Mouse (Mus musculus): ENCODE results near the gene Ppih.

Gene Ppih

GRCm38 (mm10) chr4:119320131-119320830 lies at the start of gene Ppih:
Gene Ppih, minus strand, starts transcription at chr4:119320546.
- DNase-seq (ENCODE audit: low spot score): peak; percentile 90

GRCm38 (mm10) chr4:119369460-119369859 lies 49.1 kb upstream of the Ppih start:
- no peak for DNase-seq (ENCODE audit: low spot score)

- no peak for DNase-seq (ENCODE audit: low spot score)
Measured at GRCm38 (mm10) chr4:119366758-119367526, 46.6 kb upstream of the Ppih start.

- no peak for DNase-seq (ENCODE audit: low spot score)
Measured at GRCm38 (mm10) chr4:119362231-119362630, 41.9 kb upstream of the Ppih start.

GRCm38 (mm10) chr4:119359196-119359971 lies 39.0 kb upstream of the Ppih start:
- no peak for DNase-seq (ENCODE audit: low spot score)

- DNase-seq (ENCODE audit: low spot score): no peak
Measured at GRCm38 (mm10) chr4:119345508-119345907, 25.2 kb upstream of the Ppih start.

GRCm38 (mm10) chr4:119338861-119339361 lies 18.6 kb upstream of the Ppih start:
- DNase-seq (ENCODE audit: low spot score): no peak

GRCm38 (mm10) chr4:119338422-119338821 lies 18.1 kb upstream of the Ppih start:
- DNase-seq (ENCODE audit: low spot score): no peak

- no peak for DNase-seq (ENCODE audit: low spot score)
Measured at GRCm38 (mm10) chr4:119333487-119333886, 13.1 kb upstream of the Ppih start.

GRCm38 (mm10) chr4:119320896-119321550 lies 677 bp upstream of the Ppih start:
- no peak for DNase-seq (ENCODE audit: low spot score)

- DNase-seq (ENCODE audit: low spot score): no peak
Measured at GRCm38 (mm10) chr4:119313756-119314155, 6.6 kb downstream of the Ppih start.

GRCm38 (mm10) chr4:119305418-119305817 lies 14.9 kb downstream of the Ppih start:
- DNase-seq (ENCODE audit: low spot score): no peak

- DNase-seq (ENCODE audit: low spot score): no peak
Measured at GRCm38 (mm10) chr4:119303291-119303690, 17.1 kb downstream of the Ppih start.

- no peak for DNase-seq (ENCODE audit: low spot score)
Measured at GRCm38 (mm10) chr4:119301777-119302176, 18.6 kb downstream of the Ppih start.

- no peak for DNase-seq (ENCODE audit: low spot score)
Measured at GRCm38 (mm10) chr4:119300761-119301160, 19.6 kb downstream of the Ppih start.

- DNase-seq (ENCODE audit: low spot score): no peak
Measured at GRCm38 (mm10) chr4:119297361-119297760, 23.0 kb downstream of the Ppih start.

- DNase-seq (ENCODE audit: low spot score): no peak
Measured at GRCm38 (mm10) chr4:119295134-119295453, 25.3 kb downstream of the Ppih start.

- peak; percentile 98 for DNase-seq (ENCODE audit: low spot score)
Measured at GRCm38 (mm10) chr4:119294415-119295133, 25.8 kb downstream of the Ppih start, which contains the start of gene Ybx1. Gene Ybx1, minus strand, starts transcription at chr4:119294604.

- DNase-seq (ENCODE audit: low spot score): no peak
Measured at GRCm38 (mm10) chr4:119293574-119294258, 26.6 kb downstream of the Ppih start.

- peak; percentile 8 for DNase-seq (ENCODE audit: low spot score)
Measured at GRCm38 (mm10) chr4:119292771-119293573, 27.4 kb downstream of the Ppih start.

All from ovary, adult 18-20 months (tissue).